Mouse (Mus musculus) lung, adult 2 months (tissue): ENCODE measurements around the gene Ppfibp1. TPM values are rescaled to one million over a fixed set of nuclear protein-coding genes. Genes with fewer than 3 reads are reported as not detected.

Experiments used
- DNase-seq: peaks from one replicate; pipeline ENCODE4 v3.0.0; 2022
- H3K4me1 ChIP-seq: fragments of 200-500 bp; 2 replicates; pipeline ENCODE4 v1.6.1; 2011; ENCODE audit warnings: low read length; ENCODE audit not compliant: control insufficient read depth, insufficient read depth
- H3K4me3 ChIP-seq: fragments of 200-500 bp; replicated peaks from 2 replicates; pipeline ENCODE3; 2011; ENCODE audit warnings: low read depth, mild to moderate bottlenecking, control low read depth, low read length; ENCODE audit errors: extremely low read depth
- CTCF ChIP-seq: fragments of 200-500 bp; IDR thresholded peaks from 2 replicates; pipeline ENCODE4 v1.5.1; 2011; ENCODE audit warnings: mild to moderate bottlenecking, low read length, control low read depth; ENCODE audit not compliant: insufficient read depth
- POLR2A ChIP-seq: fragments of 200-500 bp; IDR thresholded peaks from 2 replicates; pipeline ENCODE4 v1.6.1; 2011; ENCODE audit warnings: low read depth, mild to moderate bottlenecking, control low read depth, low read length, borderline replicate concordance; ENCODE audit errors: extremely low read depth
- WGBS: fragments of 180-500 bp; shearing (Covaris S2); methylation state at CpG from one replicate; pipeline ENCODE4 v1.1.7; 2018; 5-methylcytosine and 5-hydroxymethylcytosine counted together
- polyA plus RNA-seq: library from polyadenylated mRNA; depleted of rRNA; stranded (reverse); fragments of >200 nt; gene quantifications from 2 replicates; pipeline ENCODE4 v1.2.3, GENCODE M21; 2012

Ppfibp1 gene
- polyA plus RNA-seq, 1 experiment = 35.1 TPM

- DNase-seq = no peak
- TF ChIP-seq POLR2A (no peak), CTCF (no peak)
- no peak overlapping the region for H3K4me3 ChIP-seq
- peaks cover 13% of the 10 kb centered on the region for H3K4me1 ChIP-seq
- 56% methylated on average over 6 of the region's 6 CpGs for WGBS
These were observed 73.7 kb downstream of the Ppfibp1 start for GRCm38 (mm10) chr6:146961832-146962481.

DNA sequence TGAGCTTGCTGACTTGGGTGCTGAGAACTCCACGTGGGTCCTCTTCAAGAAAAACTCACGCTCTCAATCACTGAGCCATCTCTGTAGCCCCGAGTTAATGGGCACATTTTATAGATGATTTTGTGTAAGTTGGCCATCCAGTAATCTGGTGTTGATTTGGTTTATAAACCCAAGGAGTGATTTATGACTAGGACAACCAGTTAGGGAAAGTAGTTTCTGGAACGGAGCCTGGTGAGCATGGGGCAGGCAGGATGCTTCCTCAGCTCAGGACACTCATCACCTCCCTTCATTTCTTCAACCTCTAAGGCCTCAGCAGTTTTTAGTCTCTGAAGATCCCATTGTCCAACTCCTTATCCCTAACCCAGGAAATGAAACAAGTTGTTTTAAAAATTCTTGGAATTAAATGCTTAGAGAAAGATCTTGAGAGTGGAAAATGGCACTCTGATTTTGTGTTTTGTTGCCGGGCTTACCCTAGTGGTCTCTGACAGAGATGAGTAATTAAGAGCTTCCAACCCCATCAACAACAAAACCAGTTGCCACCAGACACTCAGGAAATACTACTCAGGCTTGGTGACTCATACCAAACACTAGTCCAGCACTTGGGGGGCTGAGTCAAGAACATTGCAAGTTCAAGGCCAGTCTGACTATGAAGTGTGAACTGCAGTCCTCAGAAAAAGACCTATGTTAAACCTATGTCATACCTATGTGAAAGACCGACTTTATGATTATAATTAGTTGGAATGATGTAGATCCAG lies 75.3 kb downstream of the Ppfibp1 start:
- H3K4me3 ChIP-seq = no peak overlapping the region
- 82% methylated on average over 6 of the region's 6 CpGs for WGBS
- H3K4me1 ChIP-seq = peaks cover 13% of the 10 kb centered on the region
- DNase-seq = no peak
- no peak for TF ChIP-seq CTCF
- TF ChIP-seq POLR2A = no peak

- no peak for DNase-seq
- WGBS = 88% methylated on average over 13 of the region's 13 CpGs
- no peak overlapping the region for H3K4me3 ChIP-seq
- H3K4me1 ChIP-seq = peaks cover 11% of the 10 kb centered on the region
- TF ChIP-seq POLR2A = no peak
- TF ChIP-seq CTCF = no peak
These were observed 77.0 kb downstream of the Ppfibp1 start for GRCm38 (mm10) chr6:146965139-146965772.

DNA sequence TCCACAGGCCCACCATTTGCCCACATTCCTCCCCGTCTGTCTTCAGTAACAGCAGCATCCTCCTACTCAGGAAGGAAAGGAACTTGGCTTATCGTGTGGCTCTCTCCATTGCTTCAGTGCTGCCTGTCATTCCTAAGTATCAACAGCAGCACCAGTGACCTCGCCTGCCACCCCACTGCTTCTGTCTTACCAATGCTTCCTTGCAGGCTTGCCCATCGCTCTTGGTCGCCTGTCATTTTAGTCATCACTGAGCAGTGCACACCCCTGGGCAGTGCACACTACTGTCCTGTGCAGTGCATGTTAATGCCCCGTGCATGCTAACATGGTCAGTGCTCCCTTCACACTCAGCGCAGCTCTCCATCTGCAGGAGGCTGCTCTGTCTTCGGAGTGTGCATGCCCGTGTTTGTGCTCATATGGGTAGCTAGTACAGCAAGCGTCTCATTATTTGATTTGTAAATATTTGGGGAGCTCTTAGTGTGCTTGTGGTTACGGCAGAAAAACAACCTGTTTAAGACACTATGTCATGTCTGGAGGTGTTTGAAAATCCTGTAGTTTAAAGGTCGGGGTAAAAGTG lies 78.2 kb downstream of the Ppfibp1 start:
- Histone ChIP-seq H3K4me1 (peaks cover 8% of the 10 kb centered on the region), H3K4me3 (no peak overlapping the region)
- no peak for DNase-seq
- no peak for TF ChIP-seq POLR2A
- TF ChIP-seq CTCF = no peak
- 53% methylated on average over 12 of the region's 12 CpGs for WGBS

DNA sequence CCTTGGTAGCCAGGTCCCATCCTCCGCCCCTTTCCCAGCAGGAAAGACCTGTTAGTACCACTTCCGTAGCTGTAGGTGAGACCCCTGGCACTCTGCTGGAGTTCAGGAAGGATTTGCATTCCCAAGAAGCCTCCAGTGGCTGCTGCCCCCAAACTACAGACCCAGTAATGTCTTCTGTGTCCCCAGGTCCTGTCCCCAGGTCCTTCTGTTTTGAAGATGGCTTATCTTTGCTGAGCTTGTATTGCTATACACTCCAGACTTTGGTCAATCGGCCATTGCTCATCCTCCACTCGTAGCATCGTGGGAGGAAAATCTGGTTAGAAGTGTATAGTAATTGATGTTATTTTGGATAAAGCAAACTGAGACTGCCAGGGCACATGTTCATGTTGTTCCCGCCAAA lies 79.5 kb downstream of the Ppfibp1 start:
- no peak overlapping the region for H3K4me3 ChIP-seq
- DNase-seq = no peak
- TF ChIP-seq POLR2A = no peak
- 73% methylated on average over 6 of the region's 6 CpGs for WGBS
- peaks cover 8% of the 10 kb centered on the region for H3K4me1 ChIP-seq

GRCm38 (mm10) chr6:146970811-146971210 lies 82.5 kb downstream of the Ppfibp1 start:
- WGBS = 76% methylated on average over 3 of the region's 3 CpGs
- peaks cover 8% of the 10 kb centered on the region for H3K4me1 ChIP-seq
- TF ChIP-seq POLR2A = no peak
- no peak for DNase-seq
- no peak overlapping the region for H3K4me3 ChIP-seq

- no peak overlapping the region for H3K4me3 ChIP-seq
- DNase-seq = no peak
- WGBS = 43% methylated on average over 3 of the region's 3 CpGs
- no peak for TF ChIP-seq POLR2A
- TF ChIP-seq CTCF = no peak
- peaks cover 3% of the 10 kb centered on the region for H3K4me1 ChIP-seq
These were observed 83.1 kb downstream of the Ppfibp1 start for GRCm38 (mm10) chr6:146971366-146971765.

- H3K4me1 ChIP-seq = no peaks in the 10 kb centered on the region; the same call in 1 of the 2 replicates
- DNase-seq = no peak
- H3K4me3 ChIP-seq = no peak overlapping the region
- TF ChIP-seq POLR2A = no peak
- WGBS = 81% methylated on average over 6 of the region's 6 CpGs
These were observed 83.7 kb downstream of the Ppfibp1 start for GRCm38 (mm10) chr6:146972009-146972408.

GRCm38 (mm10) chr6:146972740-146973139 lies 84.5 kb downstream of the Ppfibp1 start:
- H3K4me1 ChIP-seq = no peaks in the 10 kb centered on the region; the same call in 1 of the 2 replicates
- H3K4me3 ChIP-seq = no peak overlapping the region
- no peak for TF ChIP-seq CTCF
- no peak for TF ChIP-seq POLR2A
- DNase-seq = no peak
- WGBS = 58% methylated on average over 1 of the region's 1 CpGs
